Mouse (Mus musculus) cerebellum, adult 2 months (tissue): ENCODE results near the gene 1700022I11Rik.

Experiments used
- CTCF ChIP-seq: fragments of 200-500 bp; IDR thresholded peaks from 2 replicates; pipeline ENCODE4 v1.5.1; 2011; ENCODE audit warnings: low read depth, mild to moderate bottlenecking, control low read depth, low read length, moderate library complexity, borderline replicate concordance; ENCODE audit not compliant: insufficient read depth
- POLR2A ChIP-seq: fragments of 200-500 bp; IDR thresholded peaks from 2 replicates; pipeline ENCODE4 v1.6.1; 2011; ENCODE audit warnings: low read length, control low read depth, borderline replicate concordance; ENCODE audit not compliant: insufficient read depth

DNA sequence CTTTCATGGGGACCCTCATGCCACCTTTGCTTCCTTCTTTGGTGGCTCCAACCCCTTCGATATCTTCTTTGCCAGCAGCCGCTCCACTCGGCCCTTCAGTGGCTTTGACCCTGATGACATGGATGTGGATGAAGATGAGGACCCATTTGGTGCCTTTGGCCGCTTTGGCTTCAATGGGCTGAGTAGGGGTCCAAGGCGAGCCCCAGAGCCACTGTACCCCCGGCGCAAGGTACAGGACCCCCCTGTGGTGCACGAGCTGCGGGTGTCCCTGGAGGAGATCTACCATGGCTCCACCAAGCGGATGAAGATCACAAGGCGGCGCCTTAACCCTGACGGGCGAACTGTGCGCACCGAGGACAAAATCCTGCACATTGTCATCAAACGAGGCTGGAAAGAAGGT is 12.8 kb upstream of the 1700022I11Rik start:
- TF ChIP-seq CTCF, result no peak
- TF ChIP-seq POLR2A, result no peak
